Mouse (Mus musculus) cerebellum, adult 11-12 months (tissue): Measurements from ENCODE around the gene Sema6d.

ENCODE experiments used
- DNase-seq: peaks from one replicate; pipeline ENCODE4 v3.0.0; 2022

The Sema6d gene

DNA sequence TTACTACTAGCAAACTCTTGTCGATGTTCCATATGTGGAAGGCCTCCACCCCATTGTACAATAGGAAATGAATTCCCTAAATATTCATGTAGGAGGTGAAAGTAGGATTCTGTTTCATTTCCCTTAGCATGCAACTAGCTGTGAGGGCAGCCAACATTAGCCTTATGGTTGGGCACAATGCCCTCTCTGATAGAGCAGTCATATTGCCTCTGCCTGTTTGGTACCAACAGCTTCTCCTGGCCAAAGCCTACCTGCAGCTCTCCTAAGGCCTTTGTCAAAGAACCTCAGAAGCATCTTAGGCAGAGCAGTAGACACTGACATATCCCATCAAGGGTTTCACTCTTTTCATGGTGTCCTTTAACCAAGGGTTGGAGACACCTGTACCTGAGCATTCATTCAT is 578.7 kb downstream of the Sema6d start:
- peak; percentile 64 for DNase-seq

DNA sequence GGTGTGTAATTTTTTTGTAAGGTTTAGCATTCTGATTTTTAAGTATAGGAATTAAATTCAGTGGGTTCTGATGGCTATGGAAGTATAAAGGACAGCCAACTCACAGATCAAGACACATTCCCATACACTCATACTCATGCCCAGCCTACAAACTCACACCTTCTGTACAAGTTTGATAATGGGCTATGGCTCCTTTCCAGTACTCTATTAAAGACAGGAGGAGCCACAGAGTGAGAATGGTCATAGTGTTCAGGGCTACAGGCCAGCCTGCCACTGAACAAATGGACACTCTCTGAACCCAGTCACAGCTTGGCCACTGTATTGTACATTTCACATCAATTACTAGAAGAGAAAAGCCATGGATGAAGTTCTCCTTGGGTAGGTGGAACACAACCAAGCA is 583.3 kb downstream of the Sema6d start:
- DNase-seq, result no peak

DNA sequence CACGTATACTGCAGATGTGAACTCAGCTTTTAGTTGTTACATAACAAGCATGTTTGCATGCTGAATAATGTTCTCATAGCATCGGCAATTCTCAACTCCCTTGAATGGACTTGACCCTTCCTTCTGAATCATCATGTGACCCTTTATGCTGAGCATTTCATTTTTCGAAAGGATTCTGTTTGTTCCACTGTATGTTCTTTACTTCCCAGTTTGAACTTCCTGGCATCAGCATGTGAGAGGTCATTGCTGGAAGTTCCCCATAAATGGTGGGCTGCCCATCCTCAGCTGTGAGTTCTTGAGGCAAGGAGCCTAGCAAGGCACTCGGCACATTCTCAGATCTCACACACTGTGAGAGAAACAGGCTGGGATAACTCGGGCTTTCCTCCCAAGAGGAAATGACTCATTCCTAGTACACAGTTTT is 594.7 kb downstream of the Sema6d start:
- no peak for DNase-seq

DNA sequence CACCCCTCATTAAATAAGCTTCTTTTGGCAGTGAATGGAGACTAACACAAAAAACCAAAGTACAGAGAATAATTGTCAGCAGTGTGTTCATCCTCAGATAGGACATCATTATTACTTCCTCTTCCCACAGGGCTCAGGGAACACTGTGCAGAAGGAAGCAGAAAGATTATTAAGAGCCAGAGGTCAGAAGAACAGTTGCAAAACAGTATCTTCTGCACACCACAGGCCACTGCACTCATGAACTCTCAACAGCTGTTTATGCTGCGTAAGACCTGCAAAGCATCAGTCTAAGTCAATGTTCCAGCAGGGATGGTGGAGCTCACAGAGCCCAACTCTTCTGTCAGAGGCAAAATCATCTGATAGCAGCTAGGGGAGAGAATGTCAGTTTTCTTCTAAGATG is 600.6 kb downstream of the Sema6d start:
- DNase-seq, result no peak

DNA sequence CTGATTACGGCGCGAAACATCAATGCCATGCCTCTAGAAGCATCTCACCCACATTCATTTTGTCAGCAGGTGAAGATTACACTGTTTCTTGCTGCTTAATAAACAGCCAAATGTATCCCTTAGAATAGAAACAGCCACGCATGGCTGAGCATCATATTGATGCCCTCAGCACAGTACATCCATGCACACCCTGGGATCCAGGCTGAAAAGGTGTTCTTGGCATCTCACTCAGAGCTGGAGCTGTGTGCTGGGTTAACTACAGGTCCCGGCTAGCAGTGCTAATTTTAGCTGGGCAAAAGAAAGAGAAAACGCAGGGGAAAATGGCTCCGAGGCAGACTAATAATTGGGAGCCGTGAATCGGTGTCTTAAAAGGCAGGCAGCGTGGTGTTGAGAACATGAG is 612.9 kb downstream of the Sema6d start:
- DNase-seq, result peak; percentile 64

DNA sequence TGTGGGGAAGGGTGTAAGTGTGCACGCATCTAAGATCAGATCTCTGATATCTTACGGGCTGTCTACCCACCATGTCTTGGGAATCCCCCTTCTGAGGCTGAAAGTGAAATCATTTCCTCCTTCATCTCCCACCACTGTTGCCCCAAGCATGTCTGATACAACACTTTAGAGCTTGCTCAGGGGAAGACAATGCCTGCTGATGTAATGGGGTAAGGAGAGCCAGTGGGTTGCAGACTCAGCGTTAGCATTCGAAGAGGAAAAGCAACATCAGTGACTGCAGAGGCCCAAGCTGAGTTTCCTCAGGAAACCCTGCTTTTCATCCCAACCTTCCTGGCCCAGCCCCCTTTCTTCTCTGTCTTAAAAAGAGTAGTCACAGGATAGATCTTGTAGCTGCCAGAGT is 615.2 kb downstream of the Sema6d start:
- no peak for DNase-seq

DNA sequence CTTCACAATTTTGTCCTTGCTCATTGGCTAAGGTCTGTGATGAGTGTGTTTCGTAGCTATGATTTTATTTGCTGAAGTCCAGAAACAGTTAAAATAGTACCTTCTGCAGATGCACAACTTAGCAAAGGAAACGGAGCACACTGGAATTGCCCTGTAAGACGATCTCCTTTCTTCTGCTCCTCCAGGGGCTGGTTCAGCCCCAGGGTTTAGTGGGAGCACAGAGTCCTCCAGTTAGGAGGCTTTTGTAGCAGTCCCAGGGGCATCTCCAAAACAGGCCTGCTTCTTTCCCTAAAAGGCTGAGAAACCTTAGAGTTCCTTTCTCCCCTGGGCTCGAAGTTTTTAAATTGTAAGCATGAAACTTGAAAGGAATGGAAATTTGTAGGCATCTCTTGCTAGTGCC is 616.0 kb downstream of the Sema6d start:
- no peak for DNase-seq

DNA sequence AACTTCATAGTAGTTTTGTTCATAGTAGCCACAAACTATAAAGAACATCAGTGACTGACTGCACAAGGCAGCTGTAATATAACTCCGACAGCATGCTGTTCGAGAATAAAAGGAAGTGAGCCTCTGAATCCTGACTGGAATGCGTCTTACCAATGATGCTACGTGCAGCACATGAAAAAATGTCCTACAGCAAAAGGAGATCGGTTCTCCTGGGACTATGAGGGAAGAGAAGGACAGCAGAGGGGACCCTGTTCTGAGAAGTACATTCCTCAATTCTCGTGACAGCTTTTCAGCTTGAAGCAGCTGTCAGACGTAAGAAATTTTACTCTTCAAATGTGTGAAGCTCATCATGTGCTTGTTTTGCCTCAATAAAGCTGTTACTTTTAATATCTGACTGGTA is 617.1 kb downstream of the Sema6d start:
- no peak for DNase-seq
